Mouse (Mus musculus) layer of hippocampus, postnatal 10 days (tissue): ENCODE results near the gene Disp2. TPM values are rescaled to one million over a fixed set of nuclear protein-coding genes. Genes with fewer than 3 reads are reported as not detected.

Experiments
- DNase-seq, 2 experiments: peaks; one replicate each; pipeline ENCODE4 v3.0.0; 2021; ENCODE audit warnings: low spot score in 2 of 2
- total RNA-seq, 2 experiments: library from RNA; stranded (reverse); gene quantifications; 2 replicates each; pipeline ENCODE4 v1.2.3; 2021

The Disp2 gene
- total RNA-seq, 2 experiments from 2014 or later: 191 to 195 TPM

DNA sequence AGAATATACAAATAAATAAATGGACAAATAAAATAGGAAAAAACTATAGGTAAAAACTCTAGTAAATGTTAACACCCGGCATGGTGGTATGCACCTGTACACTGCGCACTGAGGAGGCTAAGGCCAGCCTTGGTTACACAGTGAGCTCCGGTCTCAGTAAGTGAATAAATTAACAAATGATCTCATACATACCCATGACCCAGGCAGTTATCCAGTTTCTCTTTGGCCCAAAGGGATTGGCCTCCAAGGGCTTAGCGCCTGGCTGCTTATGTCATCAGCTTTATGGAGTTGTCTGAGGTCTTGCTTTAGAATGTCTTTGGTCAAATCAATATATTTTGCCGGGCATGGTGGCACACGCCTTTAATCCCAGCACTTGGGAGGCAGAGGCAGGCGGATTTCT is 4.1 kb downstream of the Disp2 start:
- no peak for DNase-seq

DNA sequence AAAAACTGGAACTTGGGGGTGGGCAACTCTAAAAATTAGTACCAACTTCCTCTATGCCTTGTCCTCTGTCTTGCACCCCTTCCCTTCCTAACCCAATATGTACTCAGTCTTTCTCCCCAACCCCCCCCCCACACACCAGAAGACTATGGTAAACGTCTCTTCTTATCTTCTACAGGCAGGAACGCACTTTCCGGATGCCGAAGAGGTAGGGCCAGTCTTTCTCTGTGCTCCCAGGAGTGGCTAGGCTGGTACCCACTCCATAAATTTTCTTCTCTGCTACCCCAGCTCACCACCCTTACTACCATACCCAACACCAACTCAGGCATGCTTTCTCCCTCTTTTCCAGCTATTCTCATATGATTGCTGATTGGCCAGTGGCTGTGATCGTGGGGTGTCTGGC is 7.0 kb downstream of the Disp2 start:
- DNase-seq: no peak

GRCm38 (mm10) chr2:118789501-118789900 is 10.0 kb downstream of the Disp2 start:
- peak; percentile 75 to 76 for DNase-seq

GRCm38 (mm10) chr2:118790221-118790550 is 10.7 kb downstream of the Disp2 start:
- DNase-seq: no peak

DNA sequence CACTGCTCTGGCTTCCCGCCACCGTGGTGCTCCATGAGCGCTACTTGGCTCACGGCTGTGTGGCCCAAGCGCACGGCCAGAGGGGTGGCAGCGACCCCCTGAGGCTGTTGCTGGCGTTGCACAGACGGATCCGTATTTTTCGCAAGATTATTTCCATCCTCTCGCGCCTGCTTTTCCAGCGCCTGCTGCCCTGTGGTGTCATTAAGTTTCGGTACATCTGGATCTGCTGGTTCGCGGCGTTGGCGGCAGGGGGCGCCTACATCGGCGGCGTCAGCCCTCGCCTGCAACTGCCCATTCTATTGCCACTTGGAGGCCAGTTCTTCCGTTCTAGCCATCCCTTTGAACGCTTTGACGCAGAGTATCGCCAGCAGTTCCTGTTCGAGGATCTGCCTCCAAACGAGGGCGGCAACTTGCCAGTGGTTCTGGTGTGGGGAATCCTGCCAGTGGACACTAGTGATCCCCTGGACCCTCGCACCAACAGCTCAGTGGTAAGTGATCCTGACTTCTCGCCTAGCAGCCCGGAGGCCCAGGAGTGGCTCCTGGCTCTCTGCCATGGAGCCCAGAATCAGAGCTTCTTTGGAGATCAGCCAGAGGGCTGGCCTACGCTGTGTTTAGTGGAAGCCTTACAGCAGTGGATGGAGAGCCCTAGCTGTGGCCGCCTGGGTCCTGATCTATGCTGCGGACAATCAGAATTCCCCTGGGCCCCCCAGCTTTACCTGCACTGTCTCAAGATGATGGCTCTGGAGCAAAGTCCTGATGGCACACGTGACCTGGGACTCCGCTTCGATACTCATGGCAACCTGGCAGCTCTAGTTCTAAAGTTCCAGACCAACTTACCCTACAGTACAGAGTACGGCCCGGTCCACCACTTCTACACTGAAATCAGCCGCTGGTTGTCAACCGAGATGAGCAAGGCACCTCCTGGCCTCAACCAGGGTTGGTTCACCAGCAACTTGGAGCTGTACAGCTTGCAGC is 11.3 kb downstream of the Disp2 start:
- DNase-seq: peak; percentile 80 to 81

- DNase-seq: no peak
Observed at GRCm38 (mm10) chr2:118791591-118792258, 12.2 kb downstream of the Disp2 start.

DNA sequence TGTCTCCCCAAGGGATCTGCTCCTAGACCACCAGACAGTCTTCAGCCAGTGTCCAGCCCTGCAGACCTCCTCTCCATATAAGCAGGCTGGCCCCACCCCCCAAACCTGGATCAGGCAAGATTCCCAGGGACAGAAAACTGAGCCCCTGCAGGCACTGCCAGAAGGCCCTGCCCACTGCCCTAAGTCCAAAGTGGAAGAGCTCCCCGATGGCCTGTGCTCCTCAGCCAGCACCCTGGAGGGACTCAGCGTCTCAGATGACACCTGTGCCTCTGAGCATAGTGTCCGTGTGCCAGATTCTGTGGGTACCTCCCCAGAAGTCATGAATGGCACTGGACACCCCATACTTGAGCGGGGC is 12.7 kb downstream of the Disp2 start:
- no peak for DNase-seq

- no peak for DNase-seq
Observed at GRCm38 (mm10) chr2:118793636-118794035, 14.1 kb downstream of the Disp2 start.

GRCm38 (mm10) chr2:118802542-118803118 is 23.1 kb downstream of the Disp2 start:
- no peak for DNase-seq

- DNase-seq: no peak
Observed at GRCm38 (mm10) chr2:118804474-118804873, 25.0 kb downstream of the Disp2 start.

GRCm38 (mm10) chr2:118805137-118805536 is 25.6 kb downstream of the Disp2 start:
- no peak for DNase-seq

DNA sequence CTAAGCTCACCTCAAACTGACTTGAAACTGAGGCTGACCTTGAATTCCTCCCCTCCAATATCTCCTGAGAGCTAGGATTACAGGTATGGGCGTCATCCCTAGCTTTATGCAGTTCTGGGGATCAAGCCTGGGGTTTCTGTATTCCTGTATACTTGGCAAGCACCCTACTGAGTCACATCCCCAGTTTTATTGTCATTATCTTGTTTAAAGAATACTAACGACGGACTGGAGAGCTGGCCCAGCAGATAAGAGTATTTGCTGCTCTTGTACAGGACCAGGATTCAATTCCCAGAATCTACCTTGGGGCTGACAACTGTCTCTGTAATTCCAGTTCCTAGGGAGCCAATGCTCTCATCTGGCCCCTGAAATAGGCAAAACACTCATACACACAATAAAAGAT is 26.2 kb downstream of the Disp2 start:
- no peak for DNase-seq

DNA sequence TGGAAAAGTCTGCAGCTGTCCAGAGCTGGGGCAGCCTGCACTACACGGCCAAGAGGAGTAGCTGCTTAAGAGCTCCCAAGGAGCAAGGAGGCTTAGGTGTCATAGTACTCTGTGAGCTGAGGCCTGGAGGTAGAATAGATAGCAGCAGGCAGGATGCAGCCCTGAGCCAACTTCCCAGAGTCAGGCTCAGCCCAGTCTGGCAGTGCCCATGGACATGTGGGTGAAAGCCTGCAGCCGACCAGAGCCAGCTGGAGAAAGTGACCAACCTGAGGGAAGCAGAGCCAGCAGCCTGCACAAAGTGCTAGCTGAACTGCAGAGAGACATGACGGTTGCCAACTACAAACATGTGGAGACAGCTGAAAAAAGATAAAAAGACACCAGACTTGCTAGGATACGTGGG is 27.3 kb downstream of the Disp2 start:
- DNase-seq: peak in 1 of 2 experiments; percentile 29

- DNase-seq: no peak
Observed at GRCm38 (mm10) chr2:118810861-118811260, 31.3 kb downstream of the Disp2 start.

- DNase-seq: no peak
Observed at GRCm38 (mm10) chr2:118812724-118813123, 33.2 kb downstream of the Disp2 start.

- peak; percentile 77 to 88 for DNase-seq
Observed at GRCm38 (mm10) chr2:118813981-118814836, 34.7 kb downstream of the Disp2 start, which contains the start of gene Knstrn. Gene Knstrn, plus strand, starts transcription at chr2:118814003.

GRCm38 (mm10) chr2:118822800-118823199 is 43.3 kb downstream of the Disp2 start:
- DNase-seq: no peak

- DNase-seq: no peak
Observed at GRCm38 (mm10) chr2:118824396-118824795, 44.9 kb downstream of the Disp2 start.

DNA sequence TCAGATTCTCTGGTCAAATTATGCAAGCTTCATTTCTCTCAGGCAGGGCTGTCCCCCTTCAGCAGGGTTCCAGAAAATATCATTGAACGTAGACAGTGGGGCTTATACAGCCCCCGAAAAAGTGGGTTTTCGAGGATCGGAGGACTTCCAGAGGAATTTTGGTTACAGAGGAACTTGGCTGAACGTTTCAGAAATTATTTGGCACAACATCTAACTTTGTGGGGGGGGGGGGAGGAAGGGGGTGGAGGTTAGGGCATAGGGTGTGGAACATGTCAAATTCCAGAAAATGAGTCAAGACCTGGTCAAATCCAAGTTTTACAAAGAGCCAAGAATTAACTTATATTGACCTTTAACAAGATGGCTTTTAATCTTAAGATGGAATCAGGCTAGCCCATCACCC is 49.6 kb downstream of the Disp2 start:
- no peak for DNase-seq

GRCm38 (mm10) chr2:118834061-118834460 is 54.5 kb downstream of the Disp2 start:
- DNase-seq: no peak

DNA sequence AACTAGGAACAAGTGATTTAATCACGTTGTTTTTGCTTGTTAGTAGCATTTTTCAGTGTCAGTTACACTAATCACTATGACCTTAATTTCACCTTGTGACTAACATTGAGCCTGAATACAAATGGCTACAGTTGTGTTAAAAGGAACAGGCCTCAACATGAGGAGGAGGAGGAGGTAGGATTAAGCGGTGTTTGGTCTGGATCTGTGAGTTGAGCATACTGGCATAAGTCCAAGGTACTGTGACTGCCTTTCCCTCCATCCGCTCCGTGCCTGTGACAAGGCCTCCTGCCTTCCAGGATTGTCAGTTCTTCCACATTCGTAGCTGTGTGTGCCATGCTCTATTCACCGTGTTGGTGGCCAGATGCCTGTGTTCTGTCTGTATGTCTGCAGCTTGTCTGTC is 55.6 kb downstream of the Disp2 start:
- no peak for DNase-seq
